Mouse (Mus musculus) frontal cortex, postnatal 14 days (tissue): ENCODE measurements at regions not wholly inside any gene's neighbourhood (a gene's known extent, or its start where the extent isn't known, plus 50 kb on each side); places are given as distances from the start of the nearest gene placed in this dataset.

Experiments
- DNase-seq, 2 experiments: peaks; one replicate each; pipeline ENCODE4 v3.0.0; 2022; ENCODE audit warnings: low spot score in 2 of 2

GRCm38 (mm10) chr12:39729255-39729654 lies 308.6 kb downstream of the Arl4a start:
- no peak for DNase-seq

GRCm38 (mm10) chr12:39724172-39724571 lies 313.7 kb downstream of the Arl4a start:
- no peak for DNase-seq

DNA sequence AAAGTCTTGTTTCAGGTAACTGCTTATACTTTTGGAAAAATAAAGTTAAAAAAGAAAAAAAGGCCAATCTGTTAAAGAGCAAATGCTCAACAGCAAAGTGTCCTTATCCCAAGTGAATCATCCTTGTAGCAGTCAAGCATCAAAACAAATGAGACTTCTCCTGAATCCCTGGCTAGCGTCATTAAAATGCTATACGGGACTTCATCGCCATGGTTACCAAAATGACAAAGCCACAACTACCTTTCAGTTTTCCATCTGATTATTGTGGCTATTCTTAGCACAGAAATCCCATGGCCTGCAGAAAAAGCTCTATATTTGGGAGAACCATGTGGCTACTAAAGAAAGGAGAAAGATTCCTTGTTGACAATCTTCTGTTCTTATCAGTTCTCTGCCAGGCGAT lies 322.7 kb downstream of the Arl4a start:
- no peak for DNase-seq

DNA sequence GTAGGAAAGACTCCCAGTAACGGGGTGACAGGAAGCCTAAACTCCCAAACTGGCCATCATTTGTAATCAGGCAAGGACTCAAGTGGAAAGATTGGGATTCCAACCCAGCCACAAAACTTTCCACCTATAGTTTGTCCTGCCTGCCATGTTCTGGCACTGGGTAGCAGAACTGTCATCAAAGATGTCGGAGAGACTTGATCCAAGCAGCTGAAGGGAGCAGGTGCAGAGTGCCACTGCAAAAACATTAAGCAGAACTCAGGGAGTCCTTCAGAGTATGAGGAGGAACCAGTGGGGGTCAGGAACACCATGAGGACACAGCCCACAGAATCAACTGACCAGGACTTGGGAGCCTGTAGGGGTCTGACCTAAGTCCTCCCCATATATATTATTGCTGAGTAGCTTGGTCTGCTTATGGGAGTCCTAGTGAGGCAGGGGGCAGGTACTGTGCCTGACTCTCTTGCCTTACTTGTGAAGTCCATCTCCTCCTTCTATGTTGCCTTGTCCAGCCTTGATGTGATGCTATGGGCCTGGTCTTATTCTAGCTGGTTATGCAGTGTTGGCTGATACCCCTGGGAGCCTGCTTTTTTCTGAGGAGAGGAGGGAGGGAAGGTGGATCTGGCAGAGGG lies 323.5 kb downstream of the Arl4a start:
- DNase-seq, result no peak

DNA sequence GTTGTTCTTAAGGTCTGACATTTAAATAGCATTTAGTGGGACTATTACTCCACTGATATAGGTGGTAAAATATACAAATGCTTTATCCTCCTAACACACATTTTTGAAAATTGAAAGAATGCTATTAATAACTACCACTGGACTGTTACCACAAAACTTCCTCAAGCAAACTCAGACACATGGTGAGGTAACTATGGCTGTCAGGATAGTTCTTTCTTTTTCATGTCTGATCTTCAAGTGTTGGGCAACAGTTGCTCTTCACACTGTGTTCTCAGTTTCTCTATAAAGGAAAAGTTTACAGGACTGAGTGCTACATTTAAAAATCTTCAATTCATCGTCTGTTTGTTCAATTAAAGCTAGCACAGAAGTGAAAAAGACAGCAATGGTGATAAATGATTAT lies 326.0 kb downstream of the Arl4a start:
- DNase-seq, result no peak

DNA sequence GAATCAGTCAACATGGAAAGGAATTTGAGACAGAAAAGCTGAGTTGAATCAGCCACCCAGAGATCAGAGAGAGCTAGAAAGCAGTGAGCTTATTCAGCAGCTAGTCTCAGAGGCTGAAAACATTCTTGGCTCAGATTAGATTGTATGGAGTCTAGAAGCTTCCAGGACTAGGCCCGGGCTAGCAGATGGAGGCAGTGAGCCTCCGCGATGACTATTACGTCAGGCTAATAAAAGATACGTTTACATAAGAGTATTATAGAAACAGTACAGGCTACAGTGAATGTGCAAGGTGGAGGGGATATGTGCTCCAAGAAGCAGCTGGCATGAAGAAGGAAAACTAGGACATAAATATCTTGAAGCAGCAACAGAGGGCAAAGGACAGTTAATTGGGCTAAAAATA lies 328.0 kb downstream of the Arl4a start:
- no peak for DNase-seq

DNA sequence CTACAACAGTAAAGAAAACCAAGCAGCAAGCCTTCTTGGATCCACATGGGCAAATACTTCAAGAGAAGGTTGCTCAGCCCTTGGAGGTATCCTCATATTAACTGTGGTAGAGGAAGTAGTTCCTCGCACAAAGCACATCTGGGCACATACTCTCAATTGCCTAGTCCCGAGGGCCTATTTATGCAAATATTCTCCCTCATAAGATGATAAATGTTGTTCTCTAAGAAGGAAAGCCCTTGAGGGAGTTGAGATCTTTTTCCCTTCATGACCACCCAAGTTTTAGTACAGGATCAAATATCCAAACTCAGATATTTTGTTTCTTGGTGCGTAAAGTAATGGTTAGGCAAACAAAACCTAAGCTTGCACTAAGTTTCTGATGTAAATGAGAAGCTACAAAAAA lies 340.6 kb downstream of the Arl4a start:
- no peak for DNase-seq

DNA sequence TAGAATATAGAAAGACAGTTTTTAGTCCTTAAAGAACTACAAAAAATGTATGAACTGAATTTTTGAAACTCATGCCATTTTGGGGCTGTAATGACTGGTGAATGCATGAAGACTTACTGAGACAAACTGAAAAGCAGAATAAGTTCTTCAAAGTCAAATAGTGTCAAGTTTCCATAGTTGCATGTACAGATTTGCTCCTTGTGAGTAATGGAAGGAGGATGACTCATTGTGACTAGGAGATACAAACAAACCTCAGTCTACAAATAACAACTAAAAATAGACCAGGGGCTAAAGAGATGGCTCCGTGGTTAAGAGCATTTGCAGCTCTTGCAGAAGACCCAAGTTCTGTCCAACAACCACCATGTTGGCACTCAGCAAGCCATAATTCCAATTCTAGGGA lies 342.5 kb downstream of the Arl4a start:
- DNase-seq, result no peak

- no peak for DNase-seq
Observed at GRCm38 (mm10) chr12:39692043-39692442, 345.8 kb downstream of the Arl4a start.

DNA sequence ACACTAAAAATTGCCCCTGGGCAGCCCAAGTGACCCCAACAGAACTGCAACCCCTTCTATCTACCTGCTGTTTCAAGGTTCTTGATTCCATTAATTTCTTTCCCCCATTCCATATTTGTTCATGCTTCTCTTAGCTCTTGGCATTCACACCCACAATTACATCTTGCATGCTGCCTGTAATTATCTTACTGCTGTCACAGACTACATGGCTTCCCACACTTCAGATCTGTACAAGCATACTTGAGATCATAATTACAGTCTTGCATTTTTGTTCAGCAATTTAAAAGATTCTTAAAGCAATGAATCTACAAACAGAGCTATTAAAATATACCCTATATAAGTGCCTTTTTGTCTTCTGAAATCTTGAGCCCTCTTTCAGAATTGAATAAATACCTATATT lies 352.4 kb downstream of the Arl4a start:
- no peak for DNase-seq

- no peak for DNase-seq
Observed at GRCm38 (mm10) chr12:39682121-39682520, 355.7 kb downstream of the Arl4a start.

GRCm38 (mm10) chr12:39675608-39676007 lies 362.2 kb downstream of the Arl4a start:
- no peak for DNase-seq

DNA sequence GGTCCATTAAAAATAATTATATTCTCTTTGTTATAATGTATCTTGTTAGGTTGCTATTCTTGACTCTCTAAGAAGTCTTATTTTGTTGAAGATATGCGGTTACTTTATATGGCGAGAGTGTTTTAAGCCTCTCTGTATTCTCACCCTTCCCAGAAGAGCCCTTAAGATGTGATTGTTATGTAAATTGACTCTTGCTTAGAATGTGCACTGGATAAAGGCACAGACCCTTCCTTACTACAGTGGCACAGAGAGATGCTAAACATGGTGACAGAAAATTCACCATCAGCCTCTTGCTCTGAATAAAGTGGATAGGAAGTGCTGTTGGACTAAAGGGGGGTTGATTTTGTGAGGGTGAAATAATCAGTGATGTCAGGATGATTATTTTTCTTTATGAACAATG lies 370.1 kb downstream of the Arl4a start:
- DNase-seq, result no peak

DNA sequence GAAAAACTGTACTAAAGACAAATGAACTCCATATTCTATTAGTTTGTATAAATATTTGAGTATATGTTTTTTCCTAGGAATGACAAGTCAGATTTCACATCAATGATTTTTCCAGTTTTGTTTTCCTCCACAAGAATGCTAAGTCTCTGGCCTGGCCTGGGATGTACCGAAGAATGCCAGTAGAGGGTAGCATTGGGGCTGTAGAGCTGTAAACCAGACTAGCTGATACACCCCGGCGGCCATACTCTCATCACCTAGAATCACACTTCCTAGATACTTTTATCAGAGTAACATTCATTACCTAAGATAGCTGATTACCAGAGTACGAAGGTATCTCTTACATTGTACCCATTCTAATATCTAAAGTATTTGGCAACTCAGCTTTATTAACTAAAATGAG lies 372.4 kb downstream of the Arl4a start:
- peak; percentile 5 to 38 for DNase-seq

- DNase-seq, result no peak
Observed at GRCm38 (mm10) chr12:39660420-39660819, 377.4 kb downstream of the Arl4a start.

DNA sequence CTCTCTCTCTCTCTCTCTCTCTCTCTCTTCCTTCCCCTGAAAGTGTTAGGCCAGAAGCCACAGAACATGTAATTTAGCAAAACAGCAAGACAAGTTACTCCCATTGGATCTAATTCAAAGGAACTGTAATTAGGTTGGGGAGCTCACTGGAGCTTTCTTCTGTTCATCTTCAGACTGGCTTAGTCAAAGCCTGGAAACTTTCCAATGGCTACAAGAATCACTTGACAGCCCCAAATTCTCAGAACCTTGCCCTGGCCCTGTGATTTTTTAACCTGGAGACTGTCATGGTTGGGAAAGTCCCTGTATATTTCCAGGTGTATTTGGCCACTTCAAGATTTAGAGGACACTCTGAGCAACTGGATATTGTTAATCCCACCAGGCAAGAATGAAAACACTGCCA lies 381.2 kb downstream of the Arl4a start:
- no peak for DNase-seq

GRCm38 (mm10) chr12:39648952-39649351 lies 388.9 kb downstream of the Arl4a start:
- no peak for DNase-seq

DNA sequence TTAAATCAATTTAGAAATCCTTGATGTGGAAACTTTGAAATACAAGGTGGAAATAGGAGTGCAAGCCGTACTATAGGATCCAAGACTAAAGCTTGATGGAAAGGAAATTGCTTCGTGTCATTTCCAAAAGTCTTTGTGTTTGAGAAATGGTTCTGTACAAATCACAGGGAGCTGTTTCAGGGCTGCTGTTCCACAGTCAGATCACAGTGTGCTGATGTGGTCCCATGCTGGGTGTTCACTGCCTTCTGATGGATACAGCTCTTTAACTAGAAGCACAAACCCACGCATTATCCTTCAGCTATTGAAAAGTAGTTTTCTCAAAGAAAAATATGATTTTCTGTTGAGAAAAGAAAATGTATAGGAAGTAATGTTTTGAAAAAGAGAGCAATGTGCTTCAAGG lies 391.3 kb downstream of the Arl4a start:
- no peak for DNase-seq

- no peak for DNase-seq
Observed at GRCm38 (mm10) chr12:39645581-39645980, 392.2 kb downstream of the Arl4a start.

DNA sequence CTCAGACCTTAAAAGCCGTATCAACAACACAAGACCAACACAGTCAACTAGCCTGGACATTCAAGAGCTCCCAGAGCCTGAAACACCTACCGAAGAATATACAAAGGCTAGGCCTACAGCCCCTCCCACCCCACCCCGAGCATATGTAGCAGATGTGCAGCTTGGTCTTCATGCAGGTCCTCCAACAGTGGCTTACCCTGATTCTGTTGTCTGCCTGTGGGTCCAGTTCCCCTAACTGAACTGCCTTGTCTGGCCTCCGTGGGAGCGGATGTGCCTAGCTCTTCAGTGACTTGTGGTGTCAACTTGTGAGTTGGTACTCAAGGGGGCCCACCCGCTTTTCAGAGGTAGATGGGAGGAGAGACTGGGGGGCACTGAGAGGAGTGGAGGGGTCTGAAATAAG lies 398.6 kb downstream of the Arl4a start:
- DNase-seq, result no peak

GRCm38 (mm10) chr12:39634337-39634736 lies 403.5 kb downstream of the Arl4a start:
- DNase-seq, result no peak

- no peak for DNase-seq
Observed at GRCm38 (mm10) chr12:39621266-39621665, 416.6 kb downstream of the Arl4a start.

- DNase-seq, result no peak
Observed at GRCm38 (mm10) chr12:39605289-39605688, 432.5 kb downstream of the Arl4a start.

- no peak for DNase-seq
Observed at GRCm38 (mm10) chr12:39604723-39605122, 433.1 kb downstream of the Arl4a start.
